Mouse (Mus musculus) cerebellum, adult 2 months (tissue): ENCODE measurements around the gene Supt16.

Experiments used
- CTCF ChIP-seq: fragments of 200-500 bp; IDR thresholded peaks from 2 replicates; pipeline ENCODE4 v1.5.1; 2011; ENCODE audit warnings: low read depth, mild to moderate bottlenecking, control low read depth, low read length, moderate library complexity, borderline replicate concordance; ENCODE audit not compliant: insufficient read depth
- POLR2A ChIP-seq: fragments of 200-500 bp; IDR thresholded peaks from 2 replicates; pipeline ENCODE4 v1.6.1; 2011; ENCODE audit warnings: low read length, control low read depth, borderline replicate concordance; ENCODE audit not compliant: insufficient read depth

DNA sequence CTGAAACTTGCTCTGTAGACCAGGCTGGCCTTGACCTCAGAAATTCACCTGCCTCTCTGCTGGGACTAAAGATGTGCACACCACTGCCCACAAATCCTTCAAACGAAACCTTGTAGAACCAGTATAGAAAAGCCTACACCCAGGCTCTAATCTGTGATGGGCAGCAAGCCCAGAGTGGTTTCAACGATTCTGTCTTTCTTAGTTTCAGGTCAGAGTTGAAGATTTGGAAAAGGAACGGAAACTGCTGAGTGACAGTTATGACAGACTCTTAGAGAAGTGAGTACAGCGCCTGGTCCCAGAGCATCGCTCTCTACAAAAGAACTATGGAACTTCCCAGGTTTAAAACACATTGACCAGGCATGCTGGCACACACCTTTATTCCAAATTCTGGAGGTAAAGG is 63.6 kb downstream of the Supt16 start:
- TF ChIP-seq CTCF: no peak
- TF ChIP-seq POLR2A: no peak
